Mouse (Mus musculus) bone marrow macrophage, adult 2 months (primary cell): Measurements from ENCODE around the gene Tagap.

ENCODE experiments used
- CTCF ChIP-seq: IDR thresholded peaks from 2 replicates; pipeline ENCODE4 v1.5.1; 2012; ENCODE audit warnings: low read depth, mild to moderate bottlenecking, low read length, moderate library complexity
- POLR2A ChIP-seq: IDR thresholded peaks from 2 replicates; pipeline ENCODE4 v1.6.1; 2012; ENCODE audit warnings: mild to moderate bottlenecking, low read depth, low read length, borderline replicate concordance

DNA sequence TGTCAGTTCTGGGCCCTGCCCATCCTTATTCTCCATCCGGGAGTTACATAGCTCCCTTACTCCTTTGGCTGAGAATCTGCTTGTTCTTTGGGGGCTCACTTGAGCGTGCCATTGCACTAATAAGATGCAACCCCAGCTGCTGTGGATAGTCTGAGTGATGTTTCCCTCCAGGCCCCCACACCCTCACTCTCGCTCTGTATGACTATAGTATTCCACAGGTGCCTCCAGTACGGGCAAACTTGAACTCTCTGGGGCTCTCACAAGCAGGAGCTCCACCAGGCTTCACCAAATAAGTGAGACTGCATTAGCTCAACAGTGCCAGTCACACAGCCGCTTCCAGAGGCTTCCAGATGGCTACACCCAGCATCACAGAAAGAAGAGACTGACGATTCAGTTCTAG, 37.5 kb upstream of the Tagap start:
- no peak for TF ChIP-seq CTCF
- TF ChIP-seq POLR2A, result no peak
